Mouse (Mus musculus) thymus, postnatal 36 days (tissue): ENCODE results near the gene Dock11.

ENCODE experiments used
- DNase-seq, 2 experiments: peaks; one replicate each; pipeline ENCODE4 v3.0.0; 2022; ENCODE audit warnings: mixed read lengths in 2 of 2

Dock11 gene

GRCm38 (mm10) chrX:35951945-35952344 is 63.3 kb downstream of the Dock11 start:
- DNase-seq = no peak

- no peak for DNase-seq
These were observed 64.0 kb downstream of the Dock11 start for GRCm38 (mm10) chrX:35952521-35953095.

DNA sequence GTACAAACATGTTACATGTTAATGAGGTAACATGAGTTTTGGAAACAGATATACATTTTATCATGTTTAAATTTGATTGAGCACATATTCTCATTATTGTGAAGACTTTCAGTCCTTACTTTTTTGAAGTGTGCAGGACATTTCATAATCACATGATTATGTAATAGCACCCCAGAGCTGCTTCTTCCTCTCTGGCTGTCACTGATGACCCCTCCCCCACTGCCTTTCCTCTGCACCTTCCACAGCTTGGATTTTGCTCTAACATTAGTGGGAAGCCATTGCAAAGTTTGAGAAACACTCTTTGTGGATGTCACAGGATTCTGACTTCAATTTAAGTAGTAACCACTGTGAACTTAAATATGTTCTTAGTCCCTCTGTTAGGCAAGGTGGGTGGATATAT is 67.6 kb downstream of the Dock11 start:
- DNase-seq = no peak

- DNase-seq = no peak
These were observed 74.5 kb downstream of the Dock11 start for GRCm38 (mm10) chrX:35963087-35963486.

GRCm38 (mm10) chrX:35969276-35969675 is 80.6 kb downstream of the Dock11 start:
- no peak for DNase-seq

DNA sequence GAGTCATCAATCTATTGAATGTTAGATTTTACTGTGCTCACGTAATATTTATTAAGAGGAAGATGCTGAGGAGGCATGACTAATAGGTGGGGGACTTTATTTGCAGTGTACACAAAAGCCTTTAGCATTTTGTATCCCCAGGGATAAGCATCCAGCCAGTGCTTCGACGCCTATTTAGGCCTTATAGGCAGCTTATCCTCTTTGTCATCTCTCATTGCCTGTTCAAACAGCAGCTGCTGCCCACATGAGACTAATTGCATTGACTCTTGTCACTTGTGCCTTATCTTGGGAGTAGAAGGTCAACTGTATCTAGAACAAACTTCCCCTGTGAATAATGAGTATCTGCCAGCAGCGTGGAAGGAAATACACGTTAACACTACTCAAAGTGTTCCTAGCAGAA is 88.0 kb downstream of the Dock11 start:
- no peak for DNase-seq

DNA sequence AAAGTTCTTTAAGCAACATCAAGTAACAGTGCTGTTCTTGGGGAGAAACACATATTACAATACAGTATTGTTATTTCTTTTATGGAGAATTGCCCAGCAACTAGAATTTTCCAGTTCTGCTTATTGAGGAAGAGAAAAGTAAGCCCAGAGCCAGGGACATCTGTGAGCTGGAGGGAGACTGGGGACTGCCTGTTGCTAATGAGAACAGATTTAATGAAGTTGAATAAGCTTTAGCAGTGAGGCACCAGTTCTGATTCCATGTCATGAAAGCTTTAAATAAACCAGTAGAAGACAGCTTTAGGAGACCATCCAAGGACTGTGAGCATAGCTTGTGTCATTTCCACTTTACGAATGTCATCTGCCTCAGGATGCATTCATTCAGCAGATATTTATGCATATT is 99.3 kb downstream of the Dock11 start:
- DNase-seq = no peak

GRCm38 (mm10) chrX:35990508-35991095 is 102.0 kb downstream of the Dock11 start:
- no peak for DNase-seq

DNA sequence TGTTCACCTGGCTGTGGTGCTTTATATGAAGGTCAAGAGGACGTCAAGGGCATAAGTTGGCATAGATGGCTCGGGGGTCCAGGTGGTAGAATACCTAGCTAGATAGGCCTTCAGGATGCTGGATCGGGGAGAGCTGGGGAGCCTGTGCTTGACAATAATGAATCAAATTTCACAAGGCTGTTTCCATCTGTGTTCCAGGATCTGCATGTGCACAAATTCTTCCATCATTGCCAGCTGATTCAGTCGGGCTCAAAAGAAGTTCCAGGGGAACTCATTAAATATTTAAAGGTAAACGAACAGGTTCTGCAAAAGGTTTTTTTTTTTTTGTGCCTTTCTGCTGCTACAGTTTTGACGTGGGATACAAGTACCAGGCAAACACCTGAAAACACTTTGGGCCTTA is 105.6 kb downstream of the Dock11 start:
- no peak for DNase-seq

- DNase-seq = peak in 1 of 2 experiments; percentile 4
These were observed 108.4 kb downstream of the Dock11 start for GRCm38 (mm10) chrX:35997004-35997403.

DNA sequence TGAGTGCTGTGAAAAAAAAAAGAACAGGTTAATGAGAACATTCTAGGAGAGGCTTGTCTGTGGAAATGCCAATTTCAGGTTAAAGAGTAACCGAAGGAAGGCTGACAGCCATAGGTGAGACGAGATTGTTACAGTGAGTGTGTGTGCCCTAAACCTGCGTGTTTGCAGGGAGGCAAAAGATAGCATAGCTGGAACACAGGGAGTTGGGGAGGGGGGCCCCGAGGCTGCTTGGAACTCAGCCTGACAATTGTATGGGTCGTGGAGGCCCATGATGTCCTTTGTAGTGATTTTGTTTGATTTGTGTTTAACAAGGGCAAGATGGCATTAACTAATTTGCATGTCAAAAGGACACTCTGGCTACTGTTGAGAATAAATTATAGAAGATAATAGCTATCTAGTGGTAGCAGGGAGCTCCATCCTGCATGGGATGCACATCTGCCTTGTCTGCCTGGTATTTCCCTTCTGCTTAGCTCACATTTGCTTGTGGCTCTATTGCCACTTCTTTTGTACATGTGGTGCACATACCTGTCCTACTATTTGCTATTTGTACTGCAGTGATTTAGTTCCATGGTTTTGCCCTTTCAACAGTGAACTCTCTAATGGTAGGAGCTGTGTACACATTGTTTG is 109.3 kb downstream of the Dock11 start:
- DNase-seq = no peak

DNA sequence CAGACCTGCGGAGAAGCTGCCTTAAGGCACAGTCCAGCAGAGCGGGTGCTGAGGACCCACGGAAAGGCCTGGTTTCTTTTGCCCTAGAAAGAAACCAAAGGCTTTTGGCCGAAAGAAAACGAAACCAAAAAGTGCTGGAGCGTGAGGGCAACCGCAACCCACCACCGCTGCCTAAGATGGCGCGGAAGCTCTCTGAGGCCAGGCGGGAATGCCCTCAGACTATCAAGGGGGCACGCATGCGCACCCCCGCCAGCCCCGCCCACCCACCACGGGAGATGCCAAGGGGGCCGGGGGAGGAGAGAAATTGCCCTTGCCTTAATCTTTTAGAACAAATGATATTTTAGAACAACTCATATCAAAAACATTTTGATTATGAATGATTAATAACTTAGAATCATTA is 137.0 kb downstream of the Dock11 start:
- no peak for DNase-seq

GRCm38 (mm10) chrX:36031113-36031512 is 142.5 kb downstream of the Dock11 start:
- DNase-seq = no peak

GRCm38 (mm10) chrX:36034045-36034444 is 145.4 kb downstream of the Dock11 start:
- no peak for DNase-seq

DNA sequence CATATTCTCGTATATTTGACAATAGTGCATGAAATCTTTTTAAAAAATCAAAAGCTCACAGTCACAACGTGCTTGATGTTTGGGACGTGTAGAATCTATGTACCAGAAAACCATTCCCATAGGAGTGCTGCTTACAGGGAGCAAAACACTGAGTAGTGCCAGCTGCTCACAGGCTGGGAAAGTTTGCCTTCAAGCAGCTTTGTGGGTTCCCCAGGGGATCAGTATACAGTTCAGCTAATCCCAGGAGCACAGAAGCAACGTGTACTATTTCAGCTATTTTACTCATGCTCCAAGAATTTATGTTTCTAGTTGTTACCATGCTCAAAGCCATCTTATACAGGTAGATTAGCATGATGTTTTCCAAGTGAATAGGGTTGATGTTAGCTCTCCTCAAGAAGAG is 157.1 kb downstream of the Dock11 start:
- DNase-seq = no peak

DNA sequence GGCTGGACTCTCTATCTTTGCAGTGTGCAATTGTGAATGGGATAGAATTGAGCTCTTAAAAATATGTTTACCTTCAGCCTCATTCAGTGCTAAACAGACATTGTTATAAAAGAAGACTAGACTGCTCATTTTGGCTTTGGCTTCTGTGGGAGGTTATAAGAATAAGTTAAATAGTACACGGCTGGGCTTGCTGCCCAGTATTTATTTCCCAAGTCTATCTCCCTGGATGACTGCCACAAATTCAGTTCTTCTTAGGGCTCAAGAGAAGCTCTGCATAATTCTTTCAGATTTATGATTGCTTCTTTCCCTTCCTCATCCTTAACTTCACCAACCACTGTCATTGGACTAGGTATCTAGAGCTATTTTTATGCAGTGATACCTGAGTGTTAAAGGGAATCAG is 158.8 kb downstream of the Dock11 start:
- no peak for DNase-seq

- no peak for DNase-seq
These were observed 161.7 kb downstream of the Dock11 start for GRCm38 (mm10) chrX:36050312-36050711.

DNA sequence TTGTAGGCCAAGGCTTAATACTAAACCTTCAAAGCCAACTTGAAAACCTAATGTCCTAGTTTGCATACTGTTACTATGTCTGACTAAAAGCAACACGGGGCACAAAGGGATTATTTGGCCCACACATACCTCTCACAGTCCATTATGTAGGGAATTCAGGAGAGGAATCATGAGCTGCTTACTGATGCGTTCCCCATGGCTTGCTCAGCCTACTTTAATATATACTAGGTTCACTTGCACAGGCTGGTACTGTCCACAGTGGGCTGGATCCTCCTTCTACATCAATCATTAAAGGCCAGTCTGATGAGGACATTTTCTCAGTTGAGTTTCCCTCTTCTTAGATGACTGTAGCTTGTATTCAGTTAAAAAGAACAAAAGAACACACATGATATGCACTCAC is 185.4 kb downstream of the Dock11 start:
- DNase-seq = no peak

- no peak for DNase-seq
These were observed 188.5 kb downstream of the Dock11 start for GRCm38 (mm10) chrX:36077164-36077563.

DNA sequence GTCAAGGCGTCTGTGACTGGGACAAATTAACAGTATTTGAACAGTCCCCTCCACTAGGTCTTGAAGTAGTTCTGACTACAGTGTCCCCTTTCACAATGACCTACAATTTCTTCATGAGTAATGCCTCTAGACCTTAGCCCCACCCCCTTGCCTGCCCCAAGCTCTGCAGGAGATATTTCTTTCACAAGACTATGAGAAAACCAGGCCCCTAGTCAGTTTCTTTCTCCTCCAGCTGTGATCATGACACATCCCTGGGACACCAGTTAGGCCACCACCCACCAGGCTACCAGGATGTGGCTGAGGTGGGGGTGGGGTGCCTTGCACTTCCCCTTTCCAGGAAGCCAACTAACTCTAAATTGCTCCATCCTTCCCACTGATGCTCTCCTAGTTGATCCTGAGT is 194.3 kb downstream of the Dock11 start:
- no peak for DNase-seq

DNA sequence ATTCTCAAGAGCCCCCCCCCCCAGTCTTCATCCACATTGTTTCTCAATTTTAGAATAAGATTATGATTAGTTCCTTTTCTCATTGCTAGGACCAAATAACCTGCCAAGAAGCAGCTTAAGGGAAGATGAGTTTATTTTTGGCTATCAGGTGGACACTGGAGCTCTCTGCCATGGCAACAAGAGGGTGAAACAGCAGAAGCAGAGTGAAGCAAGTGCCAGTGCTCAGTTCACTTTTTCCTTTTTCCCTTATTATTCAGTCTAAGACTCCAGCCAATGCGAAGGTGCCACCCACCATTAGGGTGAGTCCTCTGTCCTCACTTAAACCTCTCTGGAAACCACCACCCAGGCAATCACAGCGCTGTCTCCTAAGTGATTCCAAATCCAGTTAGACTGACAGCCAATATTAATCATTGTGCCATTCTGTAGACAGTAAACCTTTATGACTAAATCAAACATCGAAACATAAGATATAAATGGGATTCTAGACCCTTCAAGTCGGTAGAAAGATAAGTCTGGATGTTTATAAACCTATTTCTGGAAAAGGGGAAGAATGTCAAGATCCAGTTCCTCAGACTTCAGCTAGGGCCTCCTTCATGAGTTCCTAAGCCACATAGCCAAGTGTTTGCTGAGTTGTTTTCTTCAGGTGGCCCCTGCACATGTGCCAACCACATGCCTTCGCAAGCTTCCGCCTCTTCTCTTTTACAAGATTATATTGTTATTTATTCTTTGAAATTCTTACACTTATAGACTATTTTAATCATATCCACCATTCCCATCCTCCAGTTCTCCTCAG is 200.0 kb downstream of the Dock11 start:
- DNase-seq = no peak

GRCm38 (mm10) chrX:36100883-36101282 is 212.3 kb downstream of the Dock11 start:
- DNase-seq = no peak

GRCm38 (mm10) chrX:36101318-36101717 is 212.7 kb downstream of the Dock11 start:
- DNase-seq = no peak

DNA sequence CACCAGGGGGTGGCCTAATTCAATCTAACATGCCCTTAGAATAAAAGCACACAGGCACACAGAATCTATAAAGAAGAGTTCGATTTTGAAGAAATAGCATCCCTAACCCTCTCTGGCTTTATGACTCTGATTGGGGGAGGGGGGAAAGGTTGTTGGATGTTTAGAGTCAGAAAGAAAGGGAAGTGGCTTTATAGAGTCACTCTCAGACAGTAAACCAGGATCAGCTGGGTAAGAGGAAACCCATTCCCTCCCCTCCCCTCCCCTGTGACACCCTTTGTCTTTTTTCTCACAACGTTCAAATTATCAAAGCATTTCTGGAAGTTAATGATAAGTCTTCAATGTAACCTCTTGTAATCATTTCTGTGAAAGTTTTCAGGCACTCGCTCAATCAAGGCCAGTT is 220.0 kb downstream of the Dock11 start:
- no peak for DNase-seq
